21 mouse cellular contexts compared by ENCODE assay signal in the genomic region with DNA sequence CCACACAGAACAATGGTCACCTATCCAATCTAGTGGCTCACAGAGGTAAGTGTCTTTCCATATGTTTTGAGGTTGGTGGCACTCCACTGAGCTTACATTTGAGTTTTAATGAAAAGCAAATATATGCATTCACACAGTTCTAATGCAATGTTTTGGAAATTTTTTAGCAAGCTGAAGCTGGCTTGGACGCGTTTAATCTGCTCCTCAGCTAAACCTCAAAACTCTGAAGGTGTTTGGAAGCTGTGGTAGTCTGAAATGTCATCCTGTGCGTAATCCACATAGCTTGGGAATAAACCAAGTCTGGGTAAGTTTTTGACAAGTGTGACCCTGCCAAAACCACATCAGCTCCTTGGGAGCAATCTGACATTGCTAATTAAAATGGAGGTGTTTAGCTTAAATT.
A peak's percentile ranks its signal among the peaks of the same experiment; 100 is the strongest.
DNase-seq lines count a peak whose midpoint lies in the region; ATAC-seq and TF ChIP-seq lines count a peak whose summit lies in the region.
"Had no signal": no experiment of that assay in that cellular context is flagged by ENCODE, and none has a peak within 500 bp of the region (broad histone marks: within the 10 kb centered on the region; RNA-seq: fewer than 3 reads in every experiment).

No protein-coding gene starts in this region.

- H3K27me3 ChIP-seq in forebrain, postnatal 0 days (ENCODE audit: insufficient read depth, low read length), result no peaks in the 10 kb centered on the region
- no peaks in the 10 kb centered on the region for H3K27me3 ChIP-seq in forebrain, embryonic 14.5 days (replicated peaks; ENCODE audit: control insufficient read depth, insufficient read depth, low read length)
- H3K27me3 ChIP-seq in heart, embryonic 12.5 days (replicated peaks), result no peaks in the 10 kb centered on the region
- H3K27me3 ChIP-seq: embryonic facial prominence, embryonic 13.5 days; embryonic facial prominence, embryonic 15.5 days; forebrain, embryonic 12.5 days had no signal

- no peak for DNase-seq in forebrain, postnatal 0 days
- no peak for DNase-seq in forebrain, embryonic 14.5 days (ENCODE audit: low spot score)
- DNase-seq in brain, adult 2 months (ENCODE audit: low read depth, low spot score), result peak; percentile 52
- DNase-seq in brain, embryonic 14.5 days (ENCODE audit: low read depth), result peak; percentile 18
- no peak for DNase-seq in right cerebral cortex, adult 2 months (ENCODE audit: low spot score in 2 of 2)
- DNase-seq: adrenal gland, adult 2 months; adrenal gland, postnatal 10 days; adrenal gland, postnatal 25 days; cerebellum, adult 11 months; cerebellum, adult 18-20 months; cerebellum, adult 8-10 months; cerebellum, adult 9-11 months; cerebellum, postnatal 14 days; cerebellum, postnatal 36 days; embryo, embryonic 11 days had no signal

- peak; percentile 62 for ATAC-seq in forebrain, postnatal 0 days
- no peak for ATAC-seq in forebrain, embryonic 14.5 days
- no peak for ATAC-seq in heart, embryonic 12.5 days (ENCODE audit: insufficient number of reproducible peaks, low FRiP score)

- no peak overlapping the region for H3K9ac ChIP-seq in forebrain, postnatal 0 days
- no peak overlapping the region for H3K9ac ChIP-seq in forebrain, embryonic 14.5 days (ENCODE audit: low read length)
- no peak overlapping the region for H3K9ac ChIP-seq in heart, embryonic 12.5 days
- H3K9ac ChIP-seq: embryonic facial prominence, embryonic 13.5 days; embryonic facial prominence, embryonic 15.5 days; forebrain, embryonic 12.5 days had no signal

- no peak overlapping the region for H3K4me3 ChIP-seq in forebrain, postnatal 0 days (ENCODE audit: low read depth, low read length)
- H3K4me3 ChIP-seq in forebrain, embryonic 14.5 days (ENCODE audit: low read depth, low read length), result no peak overlapping the region
- H3K4me3 ChIP-seq in heart, embryonic 12.5 days, result no peak overlapping the region
- H3K4me3 ChIP-seq: embryonic facial prominence, embryonic 13.5 days; embryonic facial prominence, embryonic 15.5 days; erythroblast, embryonic 14.5 days; forebrain, embryonic 10.5 days; forebrain, embryonic 12.5 days had no signal

- H3K4me2 ChIP-seq in forebrain, postnatal 0 days (ENCODE audit: low read depth), result no peak overlapping the region
- H3K4me2 ChIP-seq in forebrain, embryonic 14.5 days (ENCODE audit: low read length), result no peak overlapping the region
- H3K4me2 ChIP-seq in heart, embryonic 12.5 days, result no peak overlapping the region
- H3K4me2 ChIP-seq: embryonic facial prominence, embryonic 13.5 days; embryonic facial prominence, embryonic 15.5 days; forebrain, embryonic 12.5 days had no signal

- TF ChIP-seq POLR2A in brain, embryonic 14.5 days (IDR thresholded peaks at IDR 0.05; ENCODE audit: borderline replicate concordance, extremely low read depth, insufficient read depth, insufficient read length, poor library complexity, severe bottlenecking), result no peak

- 63% methylated on average over 3 of the region's 3 CpGs for WGBS in forebrain, postnatal 0 days
- 81% methylated on average over 3 of the region's 3 CpGs for WGBS in forebrain, embryonic 14.5 days
- WGBS in heart, embryonic 12.5 days, result 82% methylated on average over 3 of the region's 3 CpGs

- no peaks in the 10 kb centered on the region for H3K4me1 ChIP-seq in forebrain, postnatal 0 days (ENCODE audit: insufficient read depth)
- no peaks in the 10 kb centered on the region for H3K4me1 ChIP-seq in forebrain, embryonic 14.5 days (ENCODE audit: control insufficient read depth, insufficient read depth, low read length)
- no peaks in the 10 kb centered on the region for H3K4me1 ChIP-seq in heart, embryonic 12.5 days (replicated peaks)
- H3K4me1 ChIP-seq: embryonic facial prominence, embryonic 13.5 days; embryonic facial prominence, embryonic 15.5 days; forebrain, embryonic 10.5 days; forebrain, embryonic 12.5 days had no signal

- no peaks in the 10 kb centered on the region for H3K36me3 ChIP-seq in forebrain, postnatal 0 days (ENCODE audit: insufficient read depth)
- H3K36me3 ChIP-seq in forebrain, embryonic 14.5 days (ENCODE audit: control insufficient read depth, insufficient read depth, low read length), result no peaks in the 10 kb centered on the region
- H3K36me3 ChIP-seq in heart, embryonic 12.5 days, result no peaks in the 10 kb centered on the region
- H3K36me3 ChIP-seq: embryonic facial prominence, embryonic 13.5 days; embryonic facial prominence, embryonic 15.5 days; forebrain, embryonic 10.5 days; forebrain, embryonic 12.5 days had no signal

- no peak for TF ChIP-seq CTCF in forebrain, postnatal 0 days (IDR thresholded peaks at IDR 0.05; ENCODE audit: low read depth)
- TF ChIP-seq CTCF in brain, embryonic 14.5 days (IDR thresholded peaks at IDR 0.05; ENCODE audit: borderline replicate concordance, extremely low read depth, insufficient read depth, insufficient read length), result no peak

- H3K27ac ChIP-seq in forebrain, postnatal 0 days (ENCODE audit: low read depth, low read length), result no peak overlapping the region
- H3K27ac ChIP-seq in forebrain, embryonic 14.5 days (ENCODE audit: low read depth, low read length), result no peak overlapping the region
- H3K27ac ChIP-seq in heart, embryonic 12.5 days (ENCODE audit: poor library complexity, severe bottlenecking), result no peak overlapping the region
- H3K27ac ChIP-seq: embryonic facial prominence, embryonic 13.5 days; embryonic facial prominence, embryonic 15.5 days; forebrain, embryonic 10.5 days; forebrain, embryonic 12.5 days had no signal

- H3K9me3 ChIP-seq in forebrain, postnatal 0 days (ENCODE audit: low read length), result no peaks in the 10 kb centered on the region
- H3K9me3 ChIP-seq in forebrain, embryonic 14.5 days (replicated peaks; ENCODE audit: control insufficient read depth, low read length), result no peaks in the 10 kb centered on the region
- no peaks in the 10 kb centered on the region for H3K9me3 ChIP-seq in heart, embryonic 12.5 days (replicated peaks)
- H3K9me3 ChIP-seq: embryonic facial prominence, embryonic 13.5 days; embryonic facial prominence, embryonic 15.5 days; forebrain, embryonic 10.5 days; forebrain, embryonic 12.5 days had no signal

Comparison
In these comparisons a context has a peak if more than half of its experiments do, and no peak if none do; other contexts are left out.
1. DNase-seq: peak in brain, adult 2 months (single experiment) and brain, embryonic 14.5 days (single experiment); none in forebrain, postnatal 0 days (single experiment), forebrain, embryonic 14.5 days (single experiment) and right cerebral cortex, adult 2 months (0 of 2).